ENCODE assay signal across 2 mouse cellular contexts in genomic region chr4:154911644-154912043, GRCm38 (mm10).
TF ChIP-seq lines count a peak whose summit lies in the region.

No protein-coding gene starts in this region.

TF ChIP-seq in CH12.LX, 34 proteins besides CTCF, POLR2A, EP300 and RAD21:
- no peak for TF ChIP-seq ZNF384 (IDR thresholded peaks at IDR 0.05; ENCODE audit: low read depth, low read length)

TF ChIP-seq in MEL, 35 proteins besides CTCF, POLR2A, EP300 and RAD21:
- TF ChIP-seq MXI1 (IDR thresholded peaks at IDR 0.05; ENCODE audit: low read depth, low read length) (no peak), ZC3H11A (IDR thresholded peaks at IDR 0.05; ENCODE audit: low read depth, low read length) (no peak), JUND (IDR thresholded peaks at IDR 0.05; ENCODE audit: low read depth, low read length) (no peak), NELFE (IDR thresholded peaks at IDR 0.05; ENCODE audit: low read depth, low read length) (no peak), TAL1 (IDR thresholded peaks at IDR 0.05; ENCODE audit: low read length) (peak; percentile 25; the same call in 1 of the 2 replicates), MYB (IDR thresholded peaks at IDR 0.05; ENCODE audit: low read depth, low read length) (no peak), SMC3 (IDR thresholded peaks at IDR 0.05; ENCODE audit: low read depth, low read length) (no peak), MAFK (IDR thresholded peaks at IDR 0.05; ENCODE audit: borderline replicate concordance, low read depth, low read length) (no peak), TCF12 (IDR thresholded peaks at IDR 0.05; ENCODE audit: low read depth, low read length) (peak; percentile 53; the same call in 1 of the 2 replicates), BHLHE40 (IDR thresholded peaks at IDR 0.05; ENCODE audit: borderline replicate concordance, low read depth, low read length) (no peak), GATA1 (IDR thresholded peaks at IDR 0.05; ENCODE audit: low read depth, low read length) (0 out of 2 replicates have a peak, but pooled peaks have one; percentile 34), ETS1 (IDR thresholded peaks at IDR 0.05; ENCODE audit: low read depth, low read length) (no peak), GABPA (IDR thresholded peaks at IDR 0.05; ENCODE audit: low read depth, low read length) (no peak), UBTF (IDR thresholded peaks at IDR 0.05; ENCODE audit: borderline replicate concordance, insufficient read depth, low read depth, low read length) (no peak), USF1 (IDR thresholded peaks at IDR 0.05; ENCODE audit: low read depth, low read length) (no peak), POLR2AphosphoS2 (IDR thresholded peaks at IDR 0.05; ENCODE audit: low read length) (no peak), ZNF384 (IDR thresholded peaks at IDR 0.05; ENCODE audit: low read depth, low read length) (no peak), CHD1 (IDR thresholded peaks at IDR 0.05; ENCODE audit: low read depth, low read length) (no peak), ZKSCAN1 (IDR thresholded peaks at IDR 0.05; ENCODE audit: low read depth, low read length) (no peak), RCOR1 (IDR thresholded peaks at IDR 0.05; ENCODE audit: low read depth, low read length) (no peak), ELF1 (IDR thresholded peaks at IDR 0.05; ENCODE audit: low read depth, low read length) (no peak), E2F4 (IDR thresholded peaks at IDR 0.05; ENCODE audit: borderline replicate concordance, low read depth, low read length) (no peak), CHD2 (IDR thresholded peaks at IDR 0.05; ENCODE audit: low read length) (no peak), NRF1 (IDR thresholded peaks at IDR 0.05; ENCODE audit: insufficient read depth, low read depth, low read length, poor library complexity, severe bottlenecking) (no peak), KAT2A (conservative IDR thresholded peaks at IDR 0.05; ENCODE audit: low read depth, low read length) (no peak), MAZ (IDR thresholded peaks at IDR 0.05; ENCODE audit: low read depth, low read length) (no peak)
